Mouse (Mus musculus) liver, embryonic 11.5 days (tissue): ENCODE data around the gene F11r. TPM values are rescaled to one million over a fixed set of nuclear protein-coding genes. Genes with fewer than 3 reads are reported as not detected.

Source experiments
- ATAC-seq: fragments of 200-750 bp; cut with Nextera tagmentation; replicated peaks from 2 replicates; pipeline ENCODE4 v1.8.0; 2017; ENCODE audit warnings: moderate number of reproducible peaks, mild to moderate bottlenecking, moderate TSS enrichment, moderate library complexity; ENCODE audit not compliant: low FRiP score
- DNase-seq: peaks from one replicate; pipeline ENCODE4 v3.0.0-alpha.2; 2017; ENCODE audit warnings: low spot score
- H3K27ac ChIP-seq: fragments of 300-500 bp; sonication (generic); 2 replicates; pipeline ENCODE4 v1.5.1; 2014; ENCODE audit warnings: mild to moderate bottlenecking, low read depth, low read length, control low read depth
- H3K27me3 ChIP-seq: fragments of 300-500 bp; sonication (generic); replicated peaks from 2 replicates; pipeline ENCODE4 v1.6.1; 2014; ENCODE audit warnings: low read length, mixed read lengths; ENCODE audit not compliant: control insufficient read depth, insufficient read depth
- H3K36me3 ChIP-seq: fragments of 300-500 bp; sonication (generic); 2 replicates; pipeline ENCODE4 v1.6.1; 2014; ENCODE audit warnings: mild to moderate bottlenecking, low read length, moderate library complexity, mixed read lengths; ENCODE audit not compliant: control insufficient read depth, insufficient read depth
- H3K4me1 ChIP-seq: fragments of 300-500 bp; sonication (generic); replicated peaks from 2 replicates; pipeline ENCODE4 v1.6.1; 2014; ENCODE audit warnings: low read length, mixed read lengths; ENCODE audit not compliant: control insufficient read depth, insufficient read depth
- H3K4me2 ChIP-seq: fragments of 300-500 bp; sonication (generic); 2 replicates; pipeline ENCODE4 v1.6.1; 2014; ENCODE audit warnings: mild to moderate bottlenecking, control low read depth, moderate library complexity
- H3K4me3 ChIP-seq: fragments of 300-500 bp; sonication (generic); 2 replicates; pipeline ENCODE4 v1.5.1; 2014; ENCODE audit warnings: low read depth, low read length, control low read depth
- H3K9ac ChIP-seq: fragments of 300-500 bp; sonication (generic); 2 replicates; pipeline ENCODE4 v1.6.1; 2014; ENCODE audit warnings: low read depth, low read length, control low read depth
- H3K9me3 ChIP-seq: fragments of 300-500 bp; sonication (generic); 2 replicates; pipeline ENCODE4 v1.6.1; 2016; ENCODE audit warnings: low read length, inconsistent platforms, mixed read lengths; ENCODE audit not compliant: control insufficient read depth
- WGBS: fragments of 180-500 bp; shearing (Covaris S2); extraction: QIAGEN DNeasy Blood & Tissue Kit; methylation state at CpG from one replicate; pipeline ENCODE4 v1.1.7; 2014; 5-methylcytosine and 5-hydroxymethylcytosine counted together
- polyA plus RNA-seq: library from polyadenylated mRNA; unstranded; fragments of >200 nt; fragmentation: Nextera tagmentation; extraction: Ambion mirVana; gene quantifications from 2 replicates; pipeline ENCODE4 v1.2.1, GENCODE M21; 2014

Gene F11r
- polyA plus RNA-seq, 1 experiment from 2014 or later = 47.8 TPM

DNA sequence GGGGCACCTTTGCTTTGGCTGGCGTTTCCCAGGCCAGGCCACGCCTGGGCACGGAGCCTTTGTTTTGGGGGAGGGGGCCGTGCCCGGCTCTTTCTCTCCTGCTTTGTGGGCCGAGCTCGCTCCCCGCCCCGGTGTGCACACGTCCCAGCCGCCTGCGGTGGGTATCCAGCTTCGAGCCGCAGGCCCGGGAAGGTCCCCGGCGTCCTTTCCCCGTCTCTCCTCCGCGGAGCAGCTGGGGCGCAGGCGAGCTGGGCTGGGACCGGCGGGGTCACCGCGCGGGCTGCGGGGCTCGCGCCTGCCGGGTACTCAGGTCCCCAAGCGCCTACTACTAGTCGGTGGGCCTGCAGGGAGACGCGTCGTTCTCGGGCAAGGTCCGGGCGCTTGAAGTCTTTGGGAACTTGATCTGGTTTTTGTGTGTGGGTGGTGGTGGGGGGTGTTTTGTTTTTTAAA lies 25.8 kb upstream of the F11r start:
- DNase-seq = no peak
- Histone ChIP-seq H3K9me3 (no peaks in the 10 kb centered on the region), H3K27ac (peak overlapping the region; percentile 78), H3K4me1 (peaks cover 18% of the 10 kb centered on the region), H3K4me2 (peak overlapping the region; percentile 69), H3K27me3 (no peaks in the 10 kb centered on the region), H3K9ac (peak overlapping the region; percentile 93), H3K4me3 (peak overlapping the region; percentile 97), H3K36me3 (peaks cover 8% of the 10 kb centered on the region)
- ATAC-seq = peak; percentile 75
- under 1% methylated on average over 34 of the region's 39 CpGs for WGBS

DNA sequence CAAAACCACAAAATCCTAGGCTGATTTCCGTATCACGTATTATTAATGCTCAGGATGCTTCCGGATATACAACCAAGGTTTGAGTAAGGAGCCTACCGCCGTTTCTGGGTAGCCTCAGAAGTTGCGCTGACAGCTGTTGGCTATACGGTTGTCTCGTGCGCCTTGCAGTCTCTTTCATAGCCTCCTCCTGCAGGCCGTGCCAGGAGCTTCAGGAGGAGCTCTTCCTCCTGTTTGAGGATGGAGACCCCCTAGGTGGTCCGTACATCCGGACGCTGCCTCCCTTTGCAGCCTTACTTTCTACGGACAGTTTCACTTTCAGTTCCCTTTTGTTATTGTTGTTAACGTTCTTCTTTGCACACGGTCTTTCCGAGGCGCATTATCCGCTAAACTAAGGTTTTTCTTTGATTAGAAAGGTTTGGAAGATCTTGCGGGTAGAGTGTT lies 25.3 kb upstream of the F11r start:
- H3K36me3 ChIP-seq = peaks cover 12% of the 10 kb centered on the region
- peaks cover 18% of the 10 kb centered on the region for H3K4me1 ChIP-seq
- ATAC-seq = no peak
- H3K4me2 ChIP-seq = peak overlapping the region; percentile 69
- WGBS = under 1% methylated on average over 20 of the region's 20 CpGs
- H3K4me3 ChIP-seq = peak overlapping the region; percentile 97
- DNase-seq = peak; percentile 56
- peak overlapping the region; percentile 78 for H3K27ac ChIP-seq
- peak overlapping the region; percentile 93 for H3K9ac ChIP-seq
- no peaks in the 10 kb centered on the region for H3K27me3 ChIP-seq
- no peaks in the 10 kb centered on the region for H3K9me3 ChIP-seq

DNA sequence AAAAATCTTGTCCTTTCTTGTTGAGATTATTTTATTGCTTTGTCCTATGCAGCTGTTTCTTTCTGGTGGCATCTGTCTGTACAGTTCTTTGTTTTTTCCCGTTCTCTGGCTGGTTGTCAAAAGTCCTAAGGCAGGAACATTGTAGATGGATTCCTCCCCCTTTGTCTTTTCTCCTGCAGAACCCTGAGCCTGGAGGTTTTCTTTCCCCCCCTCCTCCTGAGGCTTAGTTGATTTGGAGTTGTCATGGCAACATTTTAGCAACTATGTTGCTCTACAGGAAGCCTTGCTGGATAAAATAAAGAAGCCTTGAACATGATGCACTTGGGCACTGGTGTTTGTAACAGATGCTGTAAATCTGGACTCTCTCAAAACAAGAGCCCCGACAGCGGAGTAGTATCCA lies 24.9 kb upstream of the F11r start:
- H3K27ac ChIP-seq = no peak overlapping the region
- ATAC-seq (no peak), DNase-seq (no peak)

DNA sequence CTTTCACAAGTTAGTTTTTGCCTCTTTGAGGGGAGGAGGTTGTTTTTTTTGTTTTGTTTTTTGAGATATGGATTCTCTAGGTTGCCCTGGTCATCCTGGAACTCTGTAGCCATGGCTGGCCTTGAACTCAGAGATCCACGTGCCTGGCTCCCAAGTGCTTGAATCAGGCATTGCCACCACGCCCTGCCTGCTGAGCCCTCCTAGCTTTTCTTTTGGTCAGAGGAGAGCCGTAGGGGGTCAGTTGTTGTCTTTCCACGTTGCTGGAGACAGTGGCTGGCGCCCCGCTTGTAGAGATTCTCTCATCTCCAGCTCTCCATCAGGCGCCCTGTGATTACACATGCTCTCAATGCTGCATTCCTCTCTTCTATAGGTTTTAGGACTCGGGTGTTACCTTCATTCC lies 23.7 kb upstream of the F11r start:
- Histone ChIP-seq H3K4me1 (peaks cover 18% of the 10 kb centered on the region), H3K4me2 (no peak overlapping the region; the same call in 1 of the 2 replicates), H3K9ac (no peak overlapping the region), H3K36me3 (peaks cover 22% of the 10 kb centered on the region), H3K9me3 (no peaks in the 10 kb centered on the region), H3K27me3 (no peaks in the 10 kb centered on the region), H3K27ac (no peak overlapping the region), H3K4me3 (0 out of 2 replicates have a peak overlapping the region, but pooled peaks have one; percentile 4)
- DNase-seq (no peak), ATAC-seq (no peak)
- 69% methylated on average over 8 of the region's 8 CpGs for WGBS

More for the DNA sequence above, 24.9 kb upstream of the F11r start:
- 56% methylated on average over 3 of the region's 3 CpGs for WGBS
- Histone ChIP-seq H3K9ac (peak overlapping the region; percentile 93), H3K4me3 (peak overlapping the region; percentile 97), H3K9me3 (no peaks in the 10 kb centered on the region), H3K4me2 (peak overlapping the region; percentile 69), H3K27me3 (no peaks in the 10 kb centered on the region), H3K36me3 (peaks cover 16% of the 10 kb centered on the region), H3K4me1 (peaks cover 18% of the 10 kb centered on the region)

DNA sequence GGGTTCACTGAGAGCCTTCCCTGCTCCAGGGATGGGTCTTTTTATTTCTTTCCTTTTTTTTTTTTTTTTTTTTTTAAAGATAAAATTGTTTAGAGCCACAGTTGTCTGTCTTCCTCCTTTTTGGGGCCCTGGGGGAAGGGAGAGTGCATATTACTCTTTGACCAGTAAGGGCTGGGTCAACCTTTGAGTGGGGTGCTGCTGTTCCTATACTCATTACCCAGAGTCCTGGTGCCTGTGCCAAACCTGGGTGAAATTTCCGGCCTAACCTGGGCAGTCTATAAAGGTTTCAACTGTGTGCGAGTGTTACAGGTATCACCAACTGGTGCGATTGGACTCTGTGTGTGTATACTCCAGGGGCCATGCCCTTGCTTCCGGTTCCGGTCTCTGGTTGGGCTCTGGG lies 18.7 kb upstream of the F11r start, which contains the start of gene Tstd1:
Gene Tstd1, plus strand, starts transcription at position 213 of the 400 bp plus-strand sequence.
- ATAC-seq (no peak), DNase-seq (no peak)
- H3K9ac ChIP-seq = no peak within 1 kb of the TSS
- peaks cover 26% of the 10 kb centered on the region for H3K36me3 ChIP-seq
- peaks cover 7% of the 10 kb centered on the region; the same call in 1 of the 2 replicates for H3K4me1 ChIP-seq
- no peak within 1 kb of the TSS for H3K4me3 ChIP-seq
- H3K9me3 ChIP-seq = no peaks in the 10 kb centered on the region
- WGBS = 92% methylated on average over 5 of the region's 5 CpGs
- H3K4me2 ChIP-seq = no peak within 1 kb of the TSS
- H3K27ac ChIP-seq = no peak within 1 kb of the TSS
- no peaks in the 10 kb centered on the region for H3K27me3 ChIP-seq

DNA sequence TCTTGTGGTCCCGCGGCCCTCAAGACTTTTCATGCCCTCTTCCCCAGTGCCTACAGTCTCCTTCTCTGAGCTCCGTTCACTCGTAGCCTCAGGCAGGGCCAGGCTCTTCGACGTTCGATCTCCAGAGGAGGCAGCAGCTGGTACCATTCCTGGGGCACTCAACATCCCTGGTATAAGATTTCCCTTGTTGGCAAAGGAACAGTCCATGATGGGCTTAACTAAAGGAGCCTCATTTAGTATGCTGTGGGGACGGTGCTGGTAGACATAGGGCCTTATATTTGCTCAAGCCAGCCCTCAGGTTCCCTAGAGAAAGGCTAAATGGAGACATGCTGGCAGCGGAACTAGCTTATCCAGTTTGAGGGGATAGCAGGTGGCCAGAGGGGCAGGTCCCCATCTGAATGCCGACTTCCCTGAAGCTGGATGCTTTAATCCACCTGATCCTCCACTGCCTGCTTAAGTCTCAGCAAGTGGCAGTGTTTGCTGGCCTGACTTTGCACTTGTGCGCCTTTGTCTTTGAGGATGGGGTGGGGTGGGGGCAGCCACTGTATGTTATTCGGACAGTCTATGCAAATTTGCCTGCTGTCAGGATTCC lies 17.9 kb upstream of the F11r start:
- Histone ChIP-seq H3K36me3 (peaks cover 24% of the 10 kb centered on the region), H3K27me3 (no peaks in the 10 kb centered on the region), H3K4me3 (no peak overlapping the region), H3K27ac (no peak overlapping the region), H3K4me1 (peaks cover 3% of the 10 kb centered on the region; the same call in 1 of the 2 replicates), H3K9ac (no peak overlapping the region), H3K9me3 (no peaks in the 10 kb centered on the region), H3K4me2 (no peak overlapping the region)
- ATAC-seq (no peak), DNase-seq (no peak)
- 77% methylated on average over 12 of the region's 12 CpGs for WGBS

DNA sequence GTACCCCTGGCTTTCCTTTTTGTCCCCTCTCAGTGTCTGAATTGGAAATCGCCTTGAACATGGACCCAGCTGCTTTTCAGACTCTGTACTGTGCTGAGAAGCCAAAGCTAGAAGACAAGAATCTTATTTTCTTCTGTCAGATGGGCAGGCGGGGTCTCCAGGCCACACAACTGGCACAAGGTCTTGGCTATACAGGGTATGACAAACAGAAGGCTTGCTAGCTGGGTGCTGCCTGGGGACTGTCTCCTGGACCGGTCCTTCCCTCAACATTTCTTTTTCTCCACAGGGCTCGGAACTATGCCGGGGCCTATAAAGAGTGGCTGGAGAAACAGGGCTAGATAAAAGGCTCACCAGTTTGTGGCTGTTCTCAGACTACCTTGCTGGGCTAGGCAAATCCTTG lies 17.4 kb upstream of the F11r start:
- H3K9me3 ChIP-seq = no peaks in the 10 kb centered on the region
- no peak overlapping the region for H3K4me3 ChIP-seq
- no peak overlapping the region for H3K4me2 ChIP-seq
- no peaks in the 10 kb centered on the region for H3K27me3 ChIP-seq
- H3K9ac ChIP-seq = no peak overlapping the region
- H3K27ac ChIP-seq = no peak overlapping the region
- DNase-seq (no peak), ATAC-seq (no peak)
- H3K4me1 ChIP-seq = no peaks in the 10 kb centered on the region
- 86% methylated on average over 5 of the region's 5 CpGs for WGBS
- H3K36me3 ChIP-seq = peaks cover 24% of the 10 kb centered on the region

DNA sequence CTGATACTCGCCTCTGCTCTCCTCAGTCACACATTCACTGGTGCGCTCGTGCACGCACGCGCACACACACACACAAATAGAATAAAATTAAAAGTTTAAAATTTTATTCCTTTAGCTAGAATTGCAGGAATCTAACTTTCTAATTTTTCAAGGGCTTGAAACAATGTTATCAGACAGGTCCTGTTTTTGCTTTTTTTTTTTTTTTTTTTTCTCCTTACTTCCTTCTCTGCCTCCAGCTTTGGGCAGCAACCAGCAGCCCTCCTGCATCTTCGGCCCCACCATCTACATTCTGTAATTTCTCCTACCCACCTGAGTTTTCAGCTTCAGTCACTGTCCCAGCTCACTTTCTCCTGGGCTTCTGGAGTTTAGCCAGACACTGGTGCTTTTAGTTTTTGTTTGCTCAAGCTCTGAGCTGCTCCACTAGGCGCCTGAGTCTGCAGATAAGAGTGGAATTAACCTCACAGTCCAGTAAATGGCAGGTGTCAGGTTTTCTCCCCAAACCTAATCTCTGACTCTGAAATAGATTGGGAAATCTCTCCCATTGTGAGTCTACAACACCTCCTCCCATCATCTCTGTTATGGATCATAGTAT lies 14.7 kb upstream of the F11r start:
- H3K27me3 ChIP-seq = no peaks in the 10 kb centered on the region
- H3K36me3 ChIP-seq = peaks cover 10% of the 10 kb centered on the region
- H3K27ac ChIP-seq = no peak overlapping the region
- no peaks in the 10 kb centered on the region for H3K9me3 ChIP-seq
- no peak for DNase-seq
- H3K4me1 ChIP-seq = no peaks in the 10 kb centered on the region; the same call in 1 of the 2 replicates
- no peak overlapping the region for H3K9ac ChIP-seq
- WGBS = 74% methylated on average over 8 of the region's 8 CpGs
- H3K4me3 ChIP-seq = no peak overlapping the region
- no peak for ATAC-seq
- H3K4me2 ChIP-seq = no peak overlapping the region

DNA sequence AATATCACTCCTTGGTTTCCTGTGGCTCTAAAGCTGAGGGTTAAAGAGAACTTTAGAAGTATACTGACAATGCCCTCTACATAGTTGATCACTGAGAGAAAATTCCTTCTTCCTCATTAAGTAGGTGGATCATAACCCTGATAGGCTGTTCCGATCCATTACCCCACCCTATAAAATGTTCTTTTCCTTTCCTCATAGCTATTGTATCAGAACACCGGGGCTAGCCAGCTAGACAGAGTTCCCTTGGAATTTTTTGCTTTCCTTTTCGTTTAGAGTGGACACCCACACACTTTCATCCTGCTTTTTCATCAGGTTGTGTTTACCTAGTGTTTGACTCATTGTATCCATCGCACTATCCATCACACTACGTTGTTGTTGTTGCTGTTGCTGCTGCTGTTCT lies 12.7 kb upstream of the F11r start:
- Histone ChIP-seq H3K9me3 (no peaks in the 10 kb centered on the region), H3K4me1 (no peaks in the 10 kb centered on the region; the same call in 1 of the 2 replicates), H3K9ac (no peak overlapping the region), H3K27ac (no peak overlapping the region), H3K27me3 (no peaks in the 10 kb centered on the region), H3K4me3 (no peak overlapping the region), H3K4me2 (no peak overlapping the region), H3K36me3 (no peaks in the 10 kb centered on the region; the same call in 1 of the 2 replicates)
- DNase-seq (no peak), ATAC-seq (no peak)
- WGBS = 61% methylated on average over 5 of the region's 5 CpGs
